Mouse (Mus musculus): ENCODE results near the gene Sdsl. TPM values are rescaled to one million over a fixed set of nuclear protein-coding genes. Genes with fewer than 3 reads are reported as not detected.

Sdsl gene
- polyA plus RNA-seq, 1 experiment from 2014 or later: 14.0 TPM

- Histone ChIP-seq H3K4me2 (replicated peaks) (peak overlapping the region; percentile 60), H3K4me1 (replicated peaks) (peaks cover 19% of the 10 kb centered on the region), H3K36me3 (no peaks in the 10 kb centered on the region), H3K27ac (no peak overlapping the region), H3K27me3 (replicated peaks) (peaks cover 65% of the 10 kb centered on the region), H3K9me3 (no peaks in the 10 kb centered on the region), H3K4me3 (replicated peaks) (peak overlapping the region; percentile 27), H3K9ac (no peak overlapping the region)
- no peak for ATAC-seq
- WGBS: under 1% methylated on average over 61 of the region's 61 CpGs
Observed at GRCm38 (mm10) chr5:120439887-120440670, 32.5 kb downstream of the Sdsl start.

GRCm38 (mm10) chr5:120438991-120439710 is 33.5 kb downstream of the Sdsl start:
- ATAC-seq: no peak
- Histone ChIP-seq H3K27ac (no peak overlapping the region), H3K36me3 (no peaks in the 10 kb centered on the region), H3K9ac (no peak overlapping the region), H3K4me1 (replicated peaks) (peaks cover 19% of the 10 kb centered on the region), H3K4me3 (replicated peaks) (no peak overlapping the region), H3K9me3 (no peaks in the 10 kb centered on the region), H3K27me3 (replicated peaks) (peaks cover 70% of the 10 kb centered on the region), H3K4me2 (replicated peaks) (no peak overlapping the region)
- WGBS: 2% methylated on average over 27 of the region's 27 CpGs

- Histone ChIP-seq H3K9me3 (no peaks in the 10 kb centered on the region), H3K4me3 (replicated peaks) (no peak overlapping the region), H3K27me3 (replicated peaks) (peaks cover 77% of the 10 kb centered on the region), H3K4me2 (replicated peaks) (no peak overlapping the region), H3K27ac (no peak overlapping the region), H3K4me1 (replicated peaks) (peaks cover 19% of the 10 kb centered on the region), H3K9ac (no peak overlapping the region), H3K36me3 (no peaks in the 10 kb centered on the region)
- ATAC-seq: no peak
- 2% methylated on average over 13 of the region's 13 CpGs for WGBS
Observed at GRCm38 (mm10) chr5:120438469-120438868, 34.1 kb downstream of the Sdsl start.

- Histone ChIP-seq H3K4me2 (replicated peaks) (peak overlapping the region; percentile 37), H3K4me3 (replicated peaks) (0 out of 2 replicates have a peak overlapping the region, but pooled peaks have one; percentile 9), H3K9me3 (no peaks in the 10 kb centered on the region), H3K27me3 (replicated peaks) (peaks cover 78% of the 10 kb centered on the region), H3K4me1 (replicated peaks) (peaks cover 19% of the 10 kb centered on the region), H3K27ac (no peak overlapping the region), H3K36me3 (no peaks in the 10 kb centered on the region), H3K9ac (no peak overlapping the region)
- no peak for ATAC-seq
- under 1% methylated on average over 31 of the region's 33 CpGs for WGBS
Observed at GRCm38 (mm10) chr5:120437986-120438385, 34.6 kb downstream of the Sdsl start.

GRCm38 (mm10) chr5:120437539-120437938 is 35.1 kb downstream of the Sdsl start:
- no peaks in the 10 kb centered on the region for H3K36me3 ChIP-seq
- WGBS: under 1% methylated on average over 17 of the region's 17 CpGs
- no peak overlapping the region for H3K4me2 ChIP-seq (replicated peaks)
- H3K9me3 ChIP-seq: no peaks in the 10 kb centered on the region
- peaks cover 19% of the 10 kb centered on the region for H3K4me1 ChIP-seq (replicated peaks)
- no peak overlapping the region for H3K9ac ChIP-seq
- ATAC-seq: no peak
- H3K27ac ChIP-seq: no peak overlapping the region
- H3K4me3 ChIP-seq (replicated peaks): 0 out of 2 replicates have a peak overlapping the region, but pooled peaks have one; percentile 9
- peaks cover 81% of the 10 kb centered on the region for H3K27me3 ChIP-seq (replicated peaks)

- H3K9me3 ChIP-seq: no peaks in the 10 kb centered on the region
- H3K27me3 ChIP-seq (replicated peaks): peaks cover 87% of the 10 kb centered on the region
- no peaks in the 10 kb centered on the region for H3K36me3 ChIP-seq
- H3K4me1 ChIP-seq (replicated peaks): peaks cover 19% of the 10 kb centered on the region
- 1% methylated on average over 18 of the region's 18 CpGs for WGBS
- no peak for ATAC-seq
- no peak overlapping the region for H3K27ac ChIP-seq
- H3K9ac ChIP-seq: no peak overlapping the region
- no peak overlapping the region for H3K4me3 ChIP-seq (replicated peaks)
- H3K4me2 ChIP-seq (replicated peaks): no peak overlapping the region
Observed at GRCm38 (mm10) chr5:120436885-120437495, 35.6 kb downstream of the Sdsl start.

- Histone ChIP-seq H3K9me3 (no peaks in the 10 kb centered on the region), H3K4me2 (replicated peaks) (peak overlapping the region; percentile 75), H3K9ac (no peak overlapping the region), H3K36me3 (no peaks in the 10 kb centered on the region), H3K4me1 (replicated peaks) (peaks cover 19% of the 10 kb centered on the region), H3K27ac (no peak overlapping the region), H3K27me3 (replicated peaks) (peaks cover 97% of the 10 kb centered on the region), H3K4me3 (replicated peaks) (peak overlapping the region; percentile 36)
- under 1% methylated on average over 47 of the region's 47 CpGs for WGBS
- ATAC-seq: no peak
Observed at GRCm38 (mm10) chr5:120435731-120436501, 36.7 kb downstream of the Sdsl start.

- no peak for ATAC-seq
- WGBS: under 1% methylated on average over 44 of the region's 44 CpGs
- H3K4me1 ChIP-seq (replicated peaks): peaks cover 17% of the 10 kb centered on the region
- no peaks in the 10 kb centered on the region for H3K36me3 ChIP-seq
- 0 out of 2 replicates have a peak overlapping the region, but pooled peaks have one; percentile 75 for H3K4me2 ChIP-seq (replicated peaks)
- no peak overlapping the region for H3K4me3 ChIP-seq (replicated peaks)
- H3K9ac ChIP-seq: no peak overlapping the region
- no peaks in the 10 kb centered on the region for H3K9me3 ChIP-seq
- H3K27ac ChIP-seq: no peak overlapping the region
- H3K27me3 ChIP-seq (replicated peaks): peaks cover 96% of the 10 kb centered on the region
Observed at GRCm38 (mm10) chr5:120435006-120435681, 37.5 kb downstream of the Sdsl start.

- no peak overlapping the region for H3K27ac ChIP-seq
- H3K9ac ChIP-seq: no peak overlapping the region
- H3K9me3 ChIP-seq: no peaks in the 10 kb centered on the region
- 2% methylated on average over 21 of the region's 21 CpGs for WGBS
- H3K4me3 ChIP-seq (replicated peaks): no peak overlapping the region
- peaks cover 96% of the 10 kb centered on the region for H3K27me3 ChIP-seq (replicated peaks)
- H3K36me3 ChIP-seq: no peaks in the 10 kb centered on the region
- peaks cover 12% of the 10 kb centered on the region for H3K4me1 ChIP-seq (replicated peaks)
- H3K4me2 ChIP-seq (replicated peaks): no peak overlapping the region
- no peak for ATAC-seq
Observed at GRCm38 (mm10) chr5:120434231-120434735, 38.3 kb downstream of the Sdsl start.

- Histone ChIP-seq H3K4me3 (replicated peaks) (no peak overlapping the region), H3K27ac (no peak overlapping the region), H3K9me3 (no peaks in the 10 kb centered on the region), H3K36me3 (no peaks in the 10 kb centered on the region), H3K4me2 (replicated peaks) (no peak overlapping the region), H3K27me3 (replicated peaks) (peaks cover 94% of the 10 kb centered on the region), H3K9ac (no peak overlapping the region), H3K4me1 (replicated peaks) (peaks cover 12% of the 10 kb centered on the region)
- WGBS: 2% methylated on average over 13 of the region's 13 CpGs
- ATAC-seq: no peak
Observed at GRCm38 (mm10) chr5:120433135-120433760, 39.4 kb downstream of the Sdsl start.

- H3K27ac ChIP-seq: no peak overlapping the region
- peaks cover 7% of the 10 kb centered on the region for H3K4me1 ChIP-seq (replicated peaks)
- no peaks in the 10 kb centered on the region for H3K9me3 ChIP-seq
- no peak overlapping the region for H3K4me2 ChIP-seq (replicated peaks)
- 2% methylated on average over 9 of the region's 9 CpGs for WGBS
- no peaks in the 10 kb centered on the region for H3K36me3 ChIP-seq
- H3K9ac ChIP-seq: no peak overlapping the region
- H3K4me3 ChIP-seq (replicated peaks): no peak overlapping the region
- peaks cover 94% of the 10 kb centered on the region for H3K27me3 ChIP-seq (replicated peaks)
- ATAC-seq: no peak
Observed at GRCm38 (mm10) chr5:120432486-120433015, 40.1 kb downstream of the Sdsl start.

Data from intestine, embryonic 15.5 days (tissue).